ENCODE assay signal across 25 mouse cellular contexts in the genomic region with DNA sequence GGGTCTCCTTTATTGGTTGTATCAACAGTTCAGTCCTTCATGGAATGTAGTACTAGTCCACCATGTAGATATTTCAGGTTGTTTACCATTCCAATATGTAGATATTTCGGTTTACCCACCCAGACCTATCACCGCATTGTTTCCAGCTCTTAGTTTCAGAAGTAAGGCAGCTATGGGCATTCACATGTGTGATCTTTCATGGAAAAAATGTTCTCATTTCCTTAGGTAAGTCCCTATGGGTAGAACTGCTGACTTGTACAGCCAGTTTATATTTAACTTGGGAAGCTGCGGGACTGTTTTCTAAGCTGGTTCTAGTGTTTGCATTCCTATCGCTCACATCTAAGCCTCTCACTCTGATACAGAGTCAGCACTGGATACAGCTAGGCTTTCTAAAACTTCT.
"Had no signal": no experiment of that assay in that cellular context is flagged by ENCODE, and none has a peak within 500 bp of the region (broad histone marks: within the 10 kb centered on the region; RNA-seq: fewer than 3 reads in every experiment).

No protein-coding gene starts in this region.

- ATAC-seq: hindbrain, embryonic 16.5 days; inflammation-experienced regulatory T-cells, adult 6 months; intestine, embryonic 15.5 days; intestine, postnatal 0 days had no signal

- DNase-seq: gastrocnemius, adult 2 months; gastrocnemius, postnatal 10 days; gastrocnemius, postnatal 25 days; heart, adult 18-20 months; heart, postnatal 10 days; heart, postnatal 4 days; kidney, adult 18-20 months; kidney, adult 8-10 months; kidney, postnatal 25 days; kidney, postnatal 4 days had no signal

- H3K27ac ChIP-seq: gastrocnemius, adult 2 months; heart, embryonic 10.5 days; hindbrain, embryonic 10.5 days; hindbrain, embryonic 12.5 days; hindbrain, embryonic 14.5 days; intestine, embryonic 15.5 days; kidney, embryonic 15.5 days; kidney, postnatal 0 days; layer of hippocampus, adult 2 months; left cerebral cortex, adult 2 months; limb, embryonic 10.5 days; limb, embryonic 12.5 days had no signal

- H3K27me3 ChIP-seq: heart, embryonic 12.5 days; hindbrain, embryonic 12.5 days; intestine, embryonic 15.5 days; kidney, embryonic 15.5 days; limb, embryonic 12.5 days had no signal

- H3K9me3 ChIP-seq: heart, embryonic 10.5 days; heart, embryonic 12.5 days; hindbrain, embryonic 10.5 days; hindbrain, embryonic 12.5 days; intestine, embryonic 15.5 days; kidney, embryonic 15.5 days; limb, embryonic 10.5 days; limb, embryonic 12.5 days had no signal

- H3K36me3 ChIP-seq: heart, embryonic 10.5 days; heart, embryonic 12.5 days; hindbrain, embryonic 10.5 days; hindbrain, embryonic 12.5 days; intestine, embryonic 15.5 days; kidney, embryonic 15.5 days; limb, embryonic 10.5 days; limb, embryonic 12.5 days had no signal

- H3K4me2 ChIP-seq: heart, embryonic 12.5 days; hindbrain, embryonic 12.5 days; hindbrain, embryonic 14.5 days; intestine, embryonic 15.5 days; kidney, embryonic 15.5 days; limb, embryonic 12.5 days had no signal

- H3K4me3 ChIP-seq: gastrocnemius, adult 2 months; heart, embryonic 10.5 days; heart, embryonic 12.5 days; hindbrain, embryonic 10.5 days; hindbrain, embryonic 12.5 days; intestine, embryonic 15.5 days; kidney, embryonic 15.5 days; layer of hippocampus, adult 2 months; left cerebral cortex, adult 2 months; limb, embryonic 10.5 days; limb, embryonic 12.5 days had no signal

- H3K9ac ChIP-seq: heart, embryonic 12.5 days; hindbrain, embryonic 12.5 days; hindbrain, embryonic 14.5 days; intestine, embryonic 15.5 days; kidney, embryonic 15.5 days; limb, embryonic 12.5 days had no signal

- H3K4me1 ChIP-seq: heart, embryonic 10.5 days; hindbrain, embryonic 10.5 days; hindbrain, embryonic 12.5 days; intestine, embryonic 15.5 days; kidney, embryonic 15.5 days had no signal
